Mouse (Mus musculus): ENCODE data around the gene Wwox. TPM values are rescaled to one million over a fixed set of nuclear protein-coding genes. Genes with fewer than 3 reads are reported as not detected.

Wwox gene
- total RNA-seq, 2 experiments from 2014 or later: 27.3 to 28.0 TPM

- no peak for DNase-seq
These were observed 669.9 kb downstream of the Wwox start for GRCm38 (mm10) chr8:115109309-115109708.

DNA sequence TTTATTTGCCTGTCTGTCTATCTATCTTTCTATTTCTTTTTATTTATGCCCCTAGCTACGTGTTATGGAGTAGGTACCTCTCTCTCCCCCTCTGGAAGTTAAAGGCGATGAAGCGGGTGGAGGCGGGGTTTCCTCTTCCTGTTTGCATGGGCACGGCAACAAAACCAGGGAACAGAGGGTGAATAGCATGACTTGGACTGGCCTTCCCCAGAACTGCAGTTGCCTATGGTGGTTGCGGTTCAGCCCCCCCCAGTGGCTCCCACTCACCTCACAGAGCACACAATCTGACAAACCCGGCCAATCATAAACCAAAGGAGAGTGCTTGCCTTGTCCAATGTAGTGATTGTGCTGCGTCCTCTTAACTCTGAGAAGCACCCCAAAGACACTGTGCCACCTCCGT, 671.0 kb downstream of the Wwox start:
- DNase-seq: no peak

- no peak for DNase-seq
These were observed 672.6 kb downstream of the Wwox start for GRCm38 (mm10) chr8:115112062-115112461.

DNA sequence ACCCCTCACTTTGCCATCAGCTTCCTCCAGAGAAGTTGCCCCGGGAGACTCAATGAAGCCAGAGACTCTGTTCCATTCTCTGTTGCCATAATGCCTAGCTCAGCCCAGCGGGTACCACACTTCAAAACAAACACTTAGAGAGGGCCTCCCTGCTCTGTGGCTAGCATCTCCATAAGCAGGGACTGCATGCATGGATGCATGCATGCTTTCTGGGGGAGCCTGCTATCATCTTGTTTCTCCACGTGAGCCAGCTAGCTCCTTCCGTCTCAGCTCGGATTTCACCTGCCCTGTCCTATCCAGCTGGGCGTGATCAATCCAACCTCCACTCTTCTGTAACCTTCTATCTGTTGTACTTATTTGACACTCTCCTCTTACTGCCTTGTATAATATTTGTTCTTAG, 675.0 kb downstream of the Wwox start:
- no peak for DNase-seq

GRCm38 (mm10) chr8:115126081-115126480, 686.6 kb downstream of the Wwox start:
- no peak for DNase-seq

GRCm38 (mm10) chr8:115126674-115127073, 687.2 kb downstream of the Wwox start:
- DNase-seq: no peak

- DNase-seq: no peak
These were observed 689.9 kb downstream of the Wwox start for GRCm38 (mm10) chr8:115129307-115129706.

DNA sequence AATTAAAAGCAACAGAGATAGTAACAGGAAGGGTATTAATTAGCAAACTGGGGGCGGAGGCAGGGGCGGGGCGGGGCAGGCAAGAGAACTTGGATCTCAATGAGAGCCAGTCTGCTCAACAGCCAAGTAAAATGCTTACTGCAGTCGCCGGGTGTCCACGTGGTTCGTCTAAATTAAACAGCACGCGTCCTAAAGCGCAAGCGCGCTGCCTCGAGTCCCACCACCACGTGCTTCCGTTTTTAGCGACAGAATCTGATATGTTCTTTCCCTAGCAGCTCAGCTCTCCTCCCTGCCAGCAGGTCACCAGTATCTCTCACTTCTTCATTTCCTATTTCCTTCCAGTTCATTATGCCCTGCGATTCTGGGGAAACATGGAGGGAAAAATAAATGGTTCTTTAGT, 693.7 kb downstream of the Wwox start:
- DNase-seq: no peak

- no peak for DNase-seq
These were observed 694.3 kb downstream of the Wwox start for GRCm38 (mm10) chr8:115133711-115134218.

- no peak for DNase-seq
These were observed 697.4 kb downstream of the Wwox start for GRCm38 (mm10) chr8:115136888-115137287.

DNA sequence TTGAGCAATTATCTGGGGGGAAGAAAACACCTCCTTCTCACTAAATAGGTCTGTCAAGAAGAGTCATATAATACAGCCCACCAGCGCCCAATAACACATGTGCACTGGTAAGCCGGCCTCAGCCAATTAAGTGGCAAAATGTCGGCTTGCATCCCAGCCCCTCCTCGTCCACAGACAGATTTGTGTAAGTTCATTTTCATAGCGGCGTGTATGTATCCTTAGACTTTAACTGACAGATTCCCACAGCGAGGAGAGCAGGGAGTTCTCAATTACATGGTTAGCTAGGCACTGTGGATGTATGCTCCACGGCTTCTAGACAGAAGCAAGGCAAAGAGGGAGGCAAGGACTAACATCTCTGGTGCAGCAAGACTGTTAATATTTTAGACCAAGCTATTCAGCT, 702.2 kb downstream of the Wwox start:
- no peak for DNase-seq

DNA sequence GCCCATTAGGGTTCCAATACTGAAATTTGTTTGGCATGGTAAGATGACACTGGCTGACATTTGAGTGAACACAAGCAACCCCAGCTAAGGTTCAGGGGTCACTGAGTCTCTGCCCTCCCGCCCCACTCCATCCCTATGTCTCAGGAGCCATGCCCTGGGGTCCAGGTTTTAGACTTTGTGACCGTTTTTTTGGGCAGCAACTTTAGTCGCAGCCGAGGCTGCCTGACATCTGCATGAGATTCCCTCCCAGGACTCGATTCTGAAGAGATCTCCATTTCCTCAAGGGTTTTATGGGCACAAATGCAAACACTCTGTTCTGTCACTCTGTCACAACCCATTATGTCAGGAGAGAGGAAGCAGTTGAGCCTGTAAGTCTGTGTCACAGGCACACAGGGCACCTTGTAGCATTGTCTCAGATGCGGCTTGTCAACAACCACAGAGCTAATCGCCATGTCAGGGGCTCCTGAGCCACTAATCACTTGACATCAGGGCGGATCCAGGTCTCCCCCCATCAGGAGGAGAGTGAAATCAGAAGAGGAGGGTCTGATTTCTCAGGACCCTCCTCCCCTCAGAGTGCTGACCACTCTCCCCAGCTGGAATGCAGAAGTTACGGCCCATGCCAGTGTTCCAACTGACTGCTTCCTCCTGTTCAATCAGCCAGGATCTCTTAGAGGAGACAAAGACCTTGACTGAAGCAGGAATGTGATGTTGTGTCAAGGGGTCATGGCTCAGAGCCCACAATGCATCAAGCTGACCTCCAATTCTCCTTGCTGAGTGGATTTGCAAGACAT, 704.3 kb downstream of the Wwox start:
- no peak for DNase-seq

DNA sequence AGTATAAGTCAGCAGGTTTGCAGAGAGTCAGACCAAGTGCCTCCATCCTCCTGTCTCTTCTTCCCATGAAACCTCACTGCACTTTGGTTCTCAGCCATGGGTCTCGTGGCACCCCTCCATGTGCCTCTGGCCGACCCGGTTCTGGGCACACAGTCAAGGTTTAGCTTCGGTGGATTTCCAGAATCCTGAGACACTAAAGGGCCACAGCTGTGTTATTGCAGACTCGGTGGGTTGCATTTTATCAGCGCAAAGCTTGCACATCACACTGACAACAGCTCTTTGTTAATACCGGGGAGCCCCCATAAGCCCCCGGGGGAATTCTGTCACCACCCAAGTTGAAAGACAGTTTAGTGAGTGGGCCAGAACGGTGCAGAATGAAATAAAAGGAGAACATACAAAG, 707.6 kb downstream of the Wwox start:
- DNase-seq: peak in 1 of 2 experiments; percentile 12

- DNase-seq: no peak
These were observed 711.1 kb downstream of the Wwox start for GRCm38 (mm10) chr8:115150446-115151109.

DNA sequence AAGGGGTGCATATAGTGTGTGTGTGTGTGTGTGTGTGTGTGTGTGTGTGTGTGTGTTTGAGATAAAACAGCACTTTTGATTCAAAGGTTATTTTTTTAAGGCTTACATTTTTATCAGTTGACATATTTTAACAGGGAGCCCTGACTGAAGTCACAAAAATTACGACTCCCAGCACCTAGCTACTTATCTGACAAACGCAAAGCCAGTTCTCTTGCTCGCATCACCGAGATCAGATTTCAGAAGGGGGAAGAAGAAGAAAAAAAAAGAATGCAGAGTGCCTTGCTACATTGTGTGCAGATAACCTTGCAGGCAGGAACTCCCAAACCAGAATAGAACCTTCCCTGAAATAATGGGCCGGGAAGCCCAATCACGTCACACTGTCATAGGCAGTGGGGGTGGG, 712.0 kb downstream of the Wwox start:
- no peak for DNase-seq

DNA sequence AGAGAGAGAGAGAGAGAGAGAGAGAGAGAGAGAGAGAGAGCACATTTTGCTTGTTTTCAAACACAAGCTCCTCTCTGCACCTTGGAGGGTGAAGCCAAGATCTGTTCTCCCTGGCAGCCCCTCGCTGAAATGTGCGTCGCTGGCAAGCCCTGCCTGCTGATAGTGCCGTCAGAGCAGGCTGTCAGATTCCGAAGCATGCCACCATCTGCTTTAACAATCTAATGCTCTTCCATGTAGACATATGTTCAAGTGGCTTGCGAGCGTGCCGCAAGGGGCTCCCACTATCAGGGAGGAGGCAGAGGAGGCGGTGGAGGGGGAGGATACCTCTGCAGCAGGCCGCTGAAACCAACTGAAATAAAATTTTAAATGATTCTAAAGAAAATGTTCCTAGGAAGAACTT, 714.6 kb downstream of the Wwox start:
- DNase-seq: no peak

DNA sequence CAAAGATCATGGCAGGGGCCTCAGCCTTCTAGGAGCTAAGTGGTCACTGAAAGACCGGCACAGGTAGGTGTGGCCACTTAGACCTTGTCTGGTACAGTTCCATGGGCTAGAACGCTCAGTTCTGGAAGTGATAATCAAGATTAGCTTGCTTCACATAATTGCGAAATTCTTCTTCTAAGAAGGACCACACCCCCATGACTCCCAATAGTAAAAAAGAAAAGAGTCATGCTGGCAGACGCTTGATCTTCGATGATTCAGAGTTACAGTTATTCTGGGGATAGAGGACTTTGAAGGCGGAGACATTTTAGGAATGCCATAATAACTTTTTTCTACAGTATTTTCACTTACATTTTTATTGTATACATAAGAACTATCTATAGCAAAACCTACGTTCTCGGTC, 716.7 kb downstream of the Wwox start:
- peak in 1 of 2 experiments; percentile 22 for DNase-seq

DNA sequence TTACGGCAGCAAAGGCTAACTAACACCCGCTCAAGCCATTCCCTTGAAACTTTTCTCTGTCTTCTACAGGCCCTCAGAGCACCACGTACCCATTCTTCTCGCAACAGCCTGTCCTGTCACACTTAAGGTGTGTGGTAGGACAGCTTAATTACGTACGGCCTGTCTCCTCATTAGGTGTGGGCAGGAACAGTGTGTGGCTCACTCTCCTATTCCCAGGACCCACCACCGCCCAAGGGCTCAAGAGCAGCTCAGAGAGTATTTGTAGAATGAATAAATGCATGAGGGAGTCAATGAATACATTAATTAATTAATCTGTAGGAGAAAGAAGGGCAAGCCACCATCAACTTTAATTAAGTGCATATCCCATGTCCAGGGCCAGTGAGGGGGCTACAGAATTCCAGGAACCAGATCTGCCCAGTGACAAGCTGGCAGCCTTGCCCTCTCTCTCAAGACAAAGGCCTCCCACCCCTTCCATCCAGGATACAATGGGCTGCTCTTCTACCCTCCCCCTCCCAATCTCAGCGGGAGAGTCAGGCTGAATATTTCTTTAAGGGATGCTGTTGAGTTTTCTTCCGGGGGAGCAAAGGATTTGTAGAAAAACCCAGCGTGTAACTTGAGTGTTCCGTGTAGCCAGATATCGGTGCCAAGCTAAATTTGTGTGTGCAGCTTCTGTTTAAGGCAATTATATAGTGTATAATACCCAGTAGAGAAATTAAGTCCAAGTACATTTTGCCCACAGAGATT, 718.7 kb downstream of the Wwox start:
- no peak for DNase-seq

DNA sequence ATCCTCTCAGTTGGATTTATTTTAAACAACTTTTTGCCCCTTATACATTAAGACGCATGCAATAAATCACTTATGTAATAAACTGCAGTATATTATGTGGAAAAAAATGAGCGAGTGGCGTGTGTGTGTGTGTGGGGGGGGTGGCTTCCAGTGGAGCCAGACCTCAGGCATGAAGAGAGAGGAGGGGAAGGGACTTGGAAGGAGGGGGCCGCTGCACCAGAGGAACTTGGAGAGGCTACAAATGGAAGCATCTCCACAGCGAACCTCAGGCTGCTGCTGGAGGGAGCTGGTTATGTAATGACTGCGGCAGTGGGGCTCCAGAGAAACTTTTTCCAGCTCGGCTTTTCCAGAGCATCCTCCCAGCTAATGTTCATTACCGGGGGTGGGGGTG, 719.3 kb downstream of the Wwox start:
- peak in 1 of 2 experiments; percentile 41 for DNase-seq

DNA sequence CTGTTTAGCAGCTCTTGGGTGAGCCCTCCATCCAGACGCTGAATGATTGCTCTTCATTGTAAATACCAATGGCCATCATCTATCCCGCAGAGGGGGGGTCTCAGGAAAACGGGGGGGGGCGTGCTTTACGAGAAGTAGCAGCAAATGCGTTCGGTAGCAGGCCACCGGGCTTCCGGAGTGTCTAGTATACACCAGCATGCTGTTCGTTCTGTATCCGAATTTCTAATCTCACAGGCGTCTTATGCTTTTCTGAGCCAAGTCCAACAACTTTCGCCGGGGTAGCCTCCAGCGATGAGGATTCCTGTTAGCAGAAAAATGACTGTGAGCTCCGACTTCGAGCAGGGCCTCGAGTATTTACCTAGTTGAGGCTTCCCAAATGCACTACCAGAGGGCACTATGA, 719.8 kb downstream of the Wwox start:
- DNase-seq: peak in 1 of 2 experiments; percentile 32

DNA sequence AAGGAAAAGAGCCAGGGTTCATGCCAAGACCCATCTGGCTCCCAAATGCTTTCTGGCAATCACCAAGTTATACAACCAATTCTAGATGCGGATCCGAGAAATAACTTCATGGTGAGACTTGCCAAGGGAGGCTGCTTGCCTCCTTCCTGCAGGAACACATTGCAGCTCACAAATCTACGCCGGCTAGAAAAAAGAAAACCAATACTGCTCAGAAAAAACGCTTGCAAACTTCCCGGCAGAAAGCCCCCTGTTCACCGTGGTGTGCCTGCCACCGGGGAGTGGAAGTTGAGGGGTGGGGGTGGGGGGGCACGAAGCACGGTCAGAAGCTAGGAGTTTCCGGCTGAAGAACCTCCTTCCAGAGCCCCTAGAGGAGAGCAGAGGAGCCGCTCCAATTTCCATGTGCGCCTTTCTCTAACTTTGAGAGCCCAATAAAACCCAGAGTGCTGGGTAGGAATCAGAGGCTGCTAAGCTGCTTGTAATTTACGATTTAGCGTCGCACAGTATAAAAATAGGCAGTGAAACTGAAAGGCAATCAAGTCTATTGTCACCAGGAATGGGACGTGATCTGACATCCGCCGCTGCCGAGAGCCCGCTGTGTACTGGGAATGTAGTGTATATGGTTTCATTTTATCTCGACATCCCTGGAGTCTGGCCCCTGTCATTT, 720.4 kb downstream of the Wwox start:
- peak; percentile 25 to 67 for DNase-seq

DNA sequence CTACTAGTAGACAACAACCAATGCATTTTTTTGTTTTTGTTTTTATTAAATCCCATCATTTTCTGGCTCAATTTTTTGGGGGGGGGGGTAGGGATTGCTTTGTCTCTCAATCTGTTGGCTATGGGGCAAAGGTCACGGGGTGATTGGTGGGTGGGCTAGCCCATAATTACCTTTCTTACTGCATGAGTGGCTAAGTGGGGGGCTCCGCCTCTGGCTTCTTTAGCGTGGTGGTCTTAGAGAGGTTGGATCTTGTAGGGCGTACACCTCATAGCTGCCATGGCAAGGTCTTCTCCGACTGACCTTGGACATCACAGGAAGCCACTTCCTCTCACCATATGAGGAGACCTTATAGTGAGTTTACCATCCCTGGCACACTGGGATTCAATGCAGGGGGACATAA, 721.0 kb downstream of the Wwox start:
- no peak for DNase-seq

Data from adrenal gland, postnatal 36 days (tissue).